8 mouse cellular contexts compared by ENCODE assay signal in genomic region chr2:5943071-5943470, GRCm38 (mm10). TPM values are rescaled to one million over a fixed set of nuclear protein-coding genes. Genes with fewer than 3 reads are reported as not detected.
DNase-seq lines count a peak whose midpoint lies in the region; ATAC-seq and TF ChIP-seq lines count a peak whose summit lies in the region.

No protein-coding gene starts in this region.

- no peak for ATAC-seq in kidney, postnatal 0 days (replicated peaks; ENCODE audit: low FRiP score, low read depth)
- no peak; the same call in 1 of the 2 replicates for ATAC-seq in forebrain, embryonic 11.5 days (replicated peaks; ENCODE audit: low FRiP score)
- no peak for ATAC-seq in limb, embryonic 12.5 days (ENCODE audit: insufficient number of reproducible peaks, insufficient read depth, low FRiP score, low TSS enrichment, low read depth)
- 0 out of 2 replicates have a peak, but pooled peaks have one; percentile 5 for ATAC-seq in neural tube, embryonic 14.5 days (ENCODE audit: low read depth)

- H3K4me3 ChIP-seq in kidney, postnatal 0 days (replicated peaks; ENCODE audit: low read depth, low read length): peak overlapping the region; percentile 62
- H3K4me3 ChIP-seq in forebrain, embryonic 11.5 days (ENCODE audit: low read depth, low read length): peak overlapping the region; percentile 52
- H3K4me3 ChIP-seq in limb, embryonic 12.5 days (replicated peaks): peak overlapping the region; percentile 62
- peak overlapping the region; percentile 56 for H3K4me3 ChIP-seq in neural tube, embryonic 14.5 days (ENCODE audit: low read depth, low read length)

- WGBS in kidney, postnatal 0 days: 48% methylated on average over 4 of the region's 4 CpGs
- WGBS in forebrain, embryonic 11.5 days: 34% methylated on average over 4 of the region's 4 CpGs
- WGBS in limb, embryonic 12.5 days: 36% methylated on average over 4 of the region's 4 CpGs
- WGBS in neural tube, embryonic 14.5 days: 35% methylated on average over 4 of the region's 4 CpGs

- no peak for DNase-seq in kidney, postnatal 0 days (ENCODE audit: low spot score)
- no peak for DNase-seq in kidney, adult 9 months
- no peak for DNase-seq in forebrain, embryonic 11.5 days (ENCODE audit: low spot score)
- DNase-seq in thymus, postnatal 10 days (ENCODE audit: low spot score in 2 of 2): no peak
- DNase-seq in gastrocnemius, postnatal 4 days (ENCODE audit: low spot score in 2 of 2): no peak
- no peak for DNase-seq in yolk sac, embryonic 10.5 days (ENCODE audit: low spot score)

- H3K27me3 ChIP-seq in kidney, postnatal 0 days (ENCODE audit: insufficient read depth, low read length): no peaks in the 10 kb centered on the region
- H3K27me3 ChIP-seq in forebrain, embryonic 11.5 days (ENCODE audit: control insufficient read depth, insufficient read depth, low read length): no peaks in the 10 kb centered on the region
- H3K27me3 ChIP-seq in limb, embryonic 12.5 days: no peaks in the 10 kb centered on the region
- H3K27me3 ChIP-seq in neural tube, embryonic 14.5 days (ENCODE audit: control insufficient read depth, insufficient read depth, low read length): no peaks in the 10 kb centered on the region

- no peak for TF ChIP-seq CTCF in kidney, postnatal 0 days (IDR thresholded peaks at IDR 0.05; ENCODE audit: low read depth)

- peak overlapping the region; percentile 86 for H3K4me2 ChIP-seq in kidney, postnatal 0 days (ENCODE audit: low read length)
- peak overlapping the region; percentile 85; the same call in 1 of the 2 replicates for H3K4me2 ChIP-seq in forebrain, embryonic 11.5 days (ENCODE audit: low read depth, low read length, severe bottlenecking)
- H3K4me2 ChIP-seq in limb, embryonic 12.5 days: peak overlapping the region; percentile 75
- peak overlapping the region; percentile 75 for H3K4me2 ChIP-seq in neural tube, embryonic 14.5 days (ENCODE audit: low read depth, low read length)

- no peaks in the 10 kb centered on the region for H3K9me3 ChIP-seq in kidney, postnatal 0 days (replicated peaks; ENCODE audit: low read length)
- H3K9me3 ChIP-seq in forebrain, embryonic 11.5 days (ENCODE audit: control insufficient read depth, low read length): no peaks in the 10 kb centered on the region
- no peaks in the 10 kb centered on the region for H3K9me3 ChIP-seq in limb, embryonic 12.5 days
- H3K9me3 ChIP-seq in neural tube, embryonic 14.5 days (ENCODE audit: control insufficient read depth, low read length): no peaks in the 10 kb centered on the region

- H3K4me1 ChIP-seq in kidney, postnatal 0 days (replicated peaks; ENCODE audit: insufficient read depth, low read length): no peaks in the 10 kb centered on the region
- no peaks in the 10 kb centered on the region for H3K4me1 ChIP-seq in forebrain, embryonic 11.5 days (replicated peaks; ENCODE audit: control insufficient read depth, insufficient read depth, low read length)
- H3K4me1 ChIP-seq in limb, embryonic 12.5 days (replicated peaks): peaks cover 5% of the 10 kb centered on the region
- no peaks in the 10 kb centered on the region for H3K4me1 ChIP-seq in neural tube, embryonic 14.5 days (ENCODE audit: control insufficient read depth, insufficient read depth, low read length)

- no peak overlapping the region for H3K27ac ChIP-seq in kidney, postnatal 0 days
- no peak overlapping the region for H3K27ac ChIP-seq in forebrain, embryonic 11.5 days (ENCODE audit: low read depth, low read length)
- no peak overlapping the region for H3K27ac ChIP-seq in limb, embryonic 12.5 days
- H3K27ac ChIP-seq in neural tube, embryonic 14.5 days (ENCODE audit: low read depth, low read length): no peak overlapping the region

- H3K9ac ChIP-seq in kidney, postnatal 0 days (ENCODE audit: low read depth, low read length): peak overlapping the region; percentile 69; the same call in 1 of the 2 replicates
- peak overlapping the region; percentile 66 for H3K9ac ChIP-seq in forebrain, embryonic 11.5 days (ENCODE audit: low read length)
- H3K9ac ChIP-seq in limb, embryonic 12.5 days (replicated peaks): no peak overlapping the region
- no peak overlapping the region; the same call in 1 of the 2 replicates for H3K9ac ChIP-seq in neural tube, embryonic 14.5 days (replicated peaks; ENCODE audit: low read depth, low read length)

- no peaks in the 10 kb centered on the region for H3K36me3 ChIP-seq in kidney, postnatal 0 days (ENCODE audit: insufficient read depth, low read length)
- H3K36me3 ChIP-seq in forebrain, embryonic 11.5 days (ENCODE audit: control insufficient read depth, insufficient read depth, low read length): no peaks in the 10 kb centered on the region
- no peaks in the 10 kb centered on the region for H3K36me3 ChIP-seq in limb, embryonic 12.5 days
- no peaks in the 10 kb centered on the region for H3K36me3 ChIP-seq in neural tube, embryonic 14.5 days (ENCODE audit: control insufficient read depth, insufficient read depth, low read length)

RNA-seq across cellular contexts. Expression of gene Dhtkd1, which starts 0.5 kb away (rescaled TPM):
- polyA plus RNA-seq in kidney, postnatal 0 days (2015; fragmentation: Nextera tagmentation; extraction: Ambion mirVana): 1.8 and 2.2 TPM in 2 replicates
- 4.0 and 5.0 TPM in 2 replicates for polyA plus RNA-seq in forebrain, embryonic 11.5 days (2014; fragmentation: Nextera tagmentation; extraction: Ambion mirVana)
- polyA plus RNA-seq in limb, embryonic 12.5 days (2016; fragmentation: Nextera tagmentation; extraction: Ambion mirVana): 5.8 and 8.5 TPM in 2 replicates
- 7.7 and 10.1 TPM in 2 replicates for polyA plus RNA-seq in neural tube, embryonic 14.5 days (2014; fragmentation: Nextera tagmentation; extraction: Ambion mirVana)
- total RNA-seq in gastrocnemius, postnatal 4 days (2021): 1 to 10 TPM; 1.8 to 2.1 TPM

RNA-seq across cellular contexts. Expression of gene Upf2, which starts 8.2 kb away (rescaled TPM):
- 7.3 and 8.0 TPM in 2 replicates for polyA plus RNA-seq in kidney, postnatal 0 days (2015; fragmentation: Nextera tagmentation; extraction: Ambion mirVana)
- 13.5 and 14.2 TPM in 2 replicates for polyA plus RNA-seq in forebrain, embryonic 11.5 days (2014; fragmentation: Nextera tagmentation; extraction: Ambion mirVana)
- 14.5 and 15.3 TPM in 2 replicates for polyA plus RNA-seq in limb, embryonic 12.5 days (2016; fragmentation: Nextera tagmentation; extraction: Ambion mirVana)
- polyA plus RNA-seq in neural tube, embryonic 14.5 days (2014; fragmentation: Nextera tagmentation; extraction: Ambion mirVana): 10.4 and 11.0 TPM in 2 replicates
- total RNA-seq in gastrocnemius, postnatal 4 days (2021): 10 to 100 TPM; 17.2 to 20.3 TPM

RNA-seq across cellular contexts. Expression of gene Sec61a2, which starts 47.8 kb away (rescaled TPM):
- 36.6 and 43.2 TPM in 2 replicates for polyA plus RNA-seq in kidney, postnatal 0 days (2015; fragmentation: Nextera tagmentation; extraction: Ambion mirVana)
- polyA plus RNA-seq in forebrain, embryonic 11.5 days (2014; fragmentation: Nextera tagmentation; extraction: Ambion mirVana): 77.3 and 88.3 TPM in 2 replicates
- 97.0 and 104 TPM in 2 replicates for polyA plus RNA-seq in limb, embryonic 12.5 days (2016; fragmentation: Nextera tagmentation; extraction: Ambion mirVana)
- polyA plus RNA-seq in neural tube, embryonic 14.5 days (2014; fragmentation: Nextera tagmentation; extraction: Ambion mirVana): 134 and 144 TPM in 2 replicates
- 10 to 100 TPM; 43.7 to 48.9 TPM for total RNA-seq in gastrocnemius, postnatal 4 days (2021)

Comparison
In these comparisons a context has a peak if more than half of its experiments do, and no peak if none do; other contexts are left out.
1. H3K9ac ChIP-seq: peak in kidney, postnatal 0 days (single experiment) and forebrain, embryonic 11.5 days (single experiment); none in limb, embryonic 12.5 days (single experiment) and neural tube, embryonic 14.5 days (single experiment).
2. Peak in every context shown above with its lines, with median percentiles within 50 percentile points of each other: H3K4me2 ChIP-seq and H3K4me3 ChIP-seq.